Mouse (Mus musculus): ENCODE measurements around the gene Rnf151. TPM values are rescaled to one million over a fixed set of nuclear protein-coding genes. Genes with fewer than 3 reads are reported as not detected.
"Not testable (repeated sequence)": the region's sequence is repeated elsewhere in the genome, so short reads cannot be mapped to it uniquely, and the experiment has no call there.

The Rnf151 gene
- polyA plus RNA-seq, 1 experiment, result 2.3 TPM

- DNase-seq (ENCODE audit: low read depth), result no peak
These were observed 50.4 kb downstream of the Rnf151 start for GRCm38 (mm10) chr17:24667416-24667815.

- DNase-seq (ENCODE audit: low read depth), result not testable (repeated sequence)
These were observed 50.9 kb downstream of the Rnf151 start for GRCm38 (mm10) chr17:24667011-24667410.

Other genes with a start within 250 kb of the Rnf151 start
- 89.7 and 102 TPM in 2 replicates for gene E4f1, start 247.8 kb downstream of the Rnf151 start, polyA plus RNA-seq (2012; rRNA removed)
- gene Pgp, start 247.7 kb downstream of the Rnf151 start, polyA plus RNA-seq (2012; rRNA removed), result 100 and 123 TPM in 2 replicates
- 4.7 and 5.4 TPM in 2 replicates for gene Bricd5, start 244.2 kb downstream of the Rnf151 start, polyA plus RNA-seq (2012; rRNA removed)
- 41.4 and 44.0 TPM in 2 replicates for gene Mlst8, start 239.0 kb downstream of the Rnf151 start, polyA plus RNA-seq (2012; rRNA removed)
- gene Caskin1, start 229.5 kb downstream of the Rnf151 start, polyA plus RNA-seq (2012; rRNA removed), result 1.7 and 2.1 TPM in 2 replicates
- 169 and 195 TPM in 2 replicates for gene Traf7, start 190.1 kb downstream of the Rnf151 start, polyA plus RNA-seq (2012; rRNA removed)
- 48.5 and 59.7 TPM in 2 replicates for gene Rab26, start 183.9 kb downstream of the Rnf151 start, polyA plus RNA-seq (2012; rRNA removed)
- 70.0 and 75.7 TPM in 2 replicates for gene Pkd1, start 168.2 kb downstream of the Rnf151 start, polyA plus RNA-seq (2012; rRNA removed)
- gene Tsc2, start 85.4 kb downstream of the Rnf151 start, polyA plus RNA-seq (2012; rRNA removed), result 133 and 141 TPM in 2 replicates
- 15.2 and 16.4 TPM in 2 replicates for gene Nthl1, start 85.4 kb downstream of the Rnf151 start, polyA plus RNA-seq (2012; rRNA removed)
- gene Slc9a3r2, start 67.7 kb downstream of the Rnf151 start, polyA plus RNA-seq (2012; rRNA removed), result 61.6 and 83.0 TPM in 2 replicates
- not detected in 2 replicates for gene Npw, start 59.6 kb downstream of the Rnf151 start, polyA plus RNA-seq (2012; rRNA removed)
- 51.3 and 56.6 TPM in 2 replicates for gene Zfp598, start 48.4 kb downstream of the Rnf151 start, polyA plus RNA-seq (2012; rRNA removed)
- gene Syngr3, start 28.1 kb downstream of the Rnf151 start, polyA plus RNA-seq (2012; rRNA removed), result 0.18 and 0.23 TPM in 2 replicates
- 25.6 and 27.6 TPM in 2 replicates for gene Gfer, start 21.9 kb downstream of the Rnf151 start, polyA plus RNA-seq (2012; rRNA removed)
- 6.2 and 7.1 TPM in 2 replicates for gene Noxo1, start 21.8 kb downstream of the Rnf151 start, polyA plus RNA-seq (2012; rRNA removed)
- gene Tbl3, start 10.4 kb downstream of the Rnf151 start, polyA plus RNA-seq (2012; rRNA removed), result 44.4 and 61.9 TPM in 2 replicates
- gene Rps2, start 53 bp upstream of the Rnf151 start, polyA plus RNA-seq (2012; rRNA removed), result 2,300 and 2,553 TPM in 2 replicates
- gene Ndufb10, start 6.4 kb upstream of the Rnf151 start, polyA plus RNA-seq (2012; rRNA removed), result 370 and 426 TPM in 2 replicates
- 31.1 and 36.7 TPM in 2 replicates for gene Rpl3l, start 9.8 kb upstream of the Rnf151 start, polyA plus RNA-seq (2012; rRNA removed)
- 112 and 152 TPM in 2 replicates for gene Msrb1, start 18.6 kb upstream of the Rnf151 start, polyA plus RNA-seq (2012; rRNA removed)
- gene Hs3st6, start 34.9 kb upstream of the Rnf151 start, polyA plus RNA-seq (2012; rRNA removed), result 26.1 and 35.8 TPM in 2 replicates
- gene Meiob, start 86.2 kb upstream of the Rnf151 start, polyA plus RNA-seq (2012; rRNA removed), result 0.06 and 0.16 TPM in 2 replicates
- 134 and 172 TPM in 2 replicates for gene Hagh, start 122.1 kb upstream of the Rnf151 start, polyA plus RNA-seq (2012; rRNA removed)
- 12.6 and 13.1 TPM in 2 replicates for gene Fahd1, start 132.3 kb upstream of the Rnf151 start, polyA plus RNA-seq (2012; rRNA removed)
- gene Igfals, start 147.9 kb upstream of the Rnf151 start, polyA plus RNA-seq (2012; rRNA removed), result 18.9 and 70.3 TPM in 2 replicates
- 31.3 and 31.7 TPM in 2 replicates for gene Nubp2, start 168.3 kb upstream of the Rnf151 start, polyA plus RNA-seq (2012; rRNA removed)
- 67.0 and 77.8 TPM in 2 replicates for gene Spsb3, start 168.6 kb upstream of the Rnf151 start, polyA plus RNA-seq (2012; rRNA removed)
- gene Eme2, start 177.0 kb upstream of the Rnf151 start, polyA plus RNA-seq (2012; rRNA removed), result 70.6 and 72.3 TPM in 2 replicates
- gene Mrps34, start 177.1 kb upstream of the Rnf151 start, polyA plus RNA-seq (2012; rRNA removed), result 142 and 181 TPM in 2 replicates
- 76.6 and 85.3 TPM in 2 replicates for gene Nme3, start 178.4 kb upstream of the Rnf151 start, polyA plus RNA-seq (2012; rRNA removed)
- 75.0 and 90.0 TPM in 2 replicates for gene Mapk8ip3, start 218.9 kb upstream of the Rnf151 start, polyA plus RNA-seq (2012; rRNA removed)
- 40.0 and 54.9 TPM in 2 replicates for gene Jpt2, start 242.6 kb upstream of the Rnf151 start, polyA plus RNA-seq (2012; rRNA removed)